Mouse (Mus musculus) CH12.LX (cell line): Measurements from ENCODE around the gene Nlrp6. TPM values are rescaled to one million over a fixed set of nuclear protein-coding genes. Genes with fewer than 3 reads are reported as not detected.
A peak's percentile ranks its signal among the peaks of the same experiment; 100 is the strongest.

Experiments
- DNase-seq: peaks from one replicate; pipeline ENCODE4 v3.0.0-alpha.2; 2013; ENCODE audit errors: extremely low read depth
- H3K27ac ChIP-seq: 2 replicates; pipeline ENCODE4 v1.5.1; 2012; ENCODE audit warnings: low read depth, mild to moderate bottlenecking, control low read depth, moderate library complexity; ENCODE audit not compliant: insufficient read depth
- H3K27me3 ChIP-seq: replicated peaks from 2 replicates; pipeline ENCODE3; 2012; ENCODE audit warnings: inconsistent platforms
- H3K36me3 ChIP-seq, 2 experiments: replicated peaks in 1 of 2; 2 replicates each; pipeline versions ENCODE3 to v1.6.1; 2012; ENCODE audit warnings: inconsistent platforms in 1 of 2, low read length in 1 of 2, mild to moderate bottlenecking in 1 of 2, mixed read lengths in 1 of 2, moderate library complexity in 1 of 2; ENCODE audit not compliant: control insufficient read depth in 1 of 2, insufficient read depth in 1 of 2
- H3K4me1 ChIP-seq, 2 experiments: 2 replicates each; pipeline ENCODE4 v1.6.1; 2012; ENCODE audit warnings: inconsistent platforms in 1 of 2, moderate library complexity in 1 of 2; ENCODE audit not compliant: insufficient read depth in 2 of 2, control insufficient read depth in 1 of 2
- H3K4me2 ChIP-seq: 2 replicates; pipeline ENCODE4 v1.6.1; 2012; ENCODE audit warnings: low read depth, mild to moderate bottlenecking, control low read depth; ENCODE audit not compliant: poor library complexity, insufficient read depth, severe bottlenecking
- H3K4me3 ChIP-seq, 3 experiments: fragments of 150-350 bp in 1 of 3; sonication (generic) in 1 of 3; replicated peaks in 1 of 3; 2 replicates each; pipeline versions ENCODE3 to v1.5.1; 2011 to 2012; ENCODE audit warnings: low read depth in 2 of 3, low read length in 2 of 3, mild to moderate bottlenecking in 2 of 3, moderate library complexity in 2 of 3, control low read depth in 1 of 3, improper control_type of control experiment in 1 of 3, inconsistent platforms in 1 of 3, mixed read lengths in 1 of 3; ENCODE audit not compliant: poor library complexity in 1 of 3
- H3K79me2 ChIP-seq: replicated peaks from 2 replicates; pipeline ENCODE4 v1.6.1; 2012; ENCODE audit warnings: mild to moderate bottlenecking, moderate library complexity; ENCODE audit not compliant: control insufficient read depth, poor library complexity, insufficient read depth, severe bottlenecking; ENCODE audit errors: extremely low read depth
- H3K9ac ChIP-seq: 2 replicates; pipeline ENCODE4 v1.6.1; 2012; ENCODE audit warnings: low read depth, mild to moderate bottlenecking, control low read depth, moderate library complexity; ENCODE audit not compliant: insufficient read depth
- H3K9me3 ChIP-seq: replicated peaks from 2 replicates; pipeline ENCODE3; 2012; ENCODE audit warnings: low read length, inconsistent platforms, mixed read lengths
- BHLHE40 ChIP-seq: IDR thresholded peaks from 2 replicates; pipeline ENCODE4 v1.6.1; 2011; ENCODE audit warnings: mild to moderate bottlenecking, low read depth, low read length, improper control_type of control experiment
- CHD1 ChIP-seq: IDR thresholded peaks from 2 replicates; pipeline ENCODE4 v1.6.1; 2012; ENCODE audit warnings: low read depth, low read length, improper control_type of control experiment, inconsistent platforms
- CHD2 ChIP-seq: IDR thresholded peaks from 2 replicates; pipeline ENCODE4 v1.6.1; 2011; ENCODE audit warnings: low read length, improper control_type of control experiment
- CTCF ChIP-seq, 2 experiments: IDR thresholded peaks in 1 of 2; conservative IDR thresholded peaks in 1 of 2; 2 replicates each; pipeline ENCODE4 v1.5.1; 2011 to 2012; ENCODE audit warnings: low read depth in 2 of 2, low read length in 2 of 2, improper control_type of control experiment in 1 of 2, inconsistent platforms in 1 of 2, mild to moderate bottlenecking in 1 of 2, moderate library complexity in 1 of 2
- IRF4 ChIP-seq: IDR thresholded peaks from 2 replicates; pipeline ENCODE4 v1.6.1; 2014; ENCODE audit warnings: low read depth, mild to moderate bottlenecking, inconsistent platforms, low read length, improper control_type of control experiment
- JUND ChIP-seq: conservative IDR thresholded peaks from 2 replicates; pipeline ENCODE4 v1.6.1; 2011; ENCODE audit warnings: low read depth, low read length, improper control_type of control experiment
- MAFK ChIP-seq: IDR thresholded peaks from 2 replicates; pipeline ENCODE4 v1.6.1; 2011; ENCODE audit warnings: low read length, improper control_type of control experiment; ENCODE audit not compliant: insufficient replicate concordance
- MAZ ChIP-seq: IDR thresholded peaks from 2 replicates; pipeline ENCODE4 v1.6.1; 2012; ENCODE audit warnings: low read depth, mild to moderate bottlenecking, inconsistent platforms, low read length, improper control_type of control experiment, moderate library complexity
- MXI1 ChIP-seq: IDR thresholded peaks from 2 replicates; pipeline ENCODE4 v1.6.1; 2011; ENCODE audit warnings: mild to moderate bottlenecking, low read depth, low read length, improper control_type of control experiment
- NELFE ChIP-seq: IDR thresholded peaks from 2 replicates; pipeline ENCODE4 v1.6.1; 2011; ENCODE audit warnings: low read depth, low read length, improper control_type of control experiment
- POLR2AphosphoS2 ChIP-seq: IDR thresholded peaks from 2 replicates; pipeline ENCODE4 v1.6.1; 2011; ENCODE audit warnings: low read depth, low read length, improper control_type of control experiment
- RAD21 ChIP-seq: IDR thresholded peaks from 2 replicates; pipeline ENCODE4 v1.6.1; 2011; ENCODE audit warnings: low read depth, mild to moderate bottlenecking, low read length, improper control_type of control experiment, moderate library complexity
- SIN3A ChIP-seq: IDR thresholded peaks from 2 replicates; pipeline ENCODE4 v1.6.1; 2012; ENCODE audit warnings: low read length, improper control_type of control experiment, inconsistent platforms
- SMC3 ChIP-seq: IDR thresholded peaks from 2 replicates; pipeline ENCODE4 v1.6.1; 2011; ENCODE audit warnings: low read depth, low read length, improper control_type of control experiment
- TCF12 ChIP-seq: IDR thresholded peaks from 2 replicates; pipeline ENCODE4 v1.6.1; 2014; ENCODE audit warnings: low read depth, mild to moderate bottlenecking, inconsistent platforms, low read length, improper control_type of control experiment
- UBTF ChIP-seq: IDR thresholded peaks from 2 replicates; pipeline ENCODE4 v1.6.1; 2012; ENCODE audit warnings: low read depth, mild to moderate bottlenecking, inconsistent platforms, low read length, improper control_type of control experiment, moderate library complexity
- USF1 ChIP-seq: IDR thresholded peaks from 2 replicates; pipeline ENCODE4 v1.6.1; 2014; ENCODE audit warnings: low read depth, mild to moderate bottlenecking, inconsistent platforms, low read length, improper control_type of control experiment
- USF2 ChIP-seq: conservative IDR thresholded peaks from 2 replicates; pipeline ENCODE4 v1.6.1; 2011; ENCODE audit warnings: low read depth, low read length, improper control_type of control experiment
- ZC3H11A ChIP-seq: IDR thresholded peaks from 2 replicates; pipeline ENCODE4 v1.6.1; 2012; ENCODE audit warnings: low read depth, mild to moderate bottlenecking, inconsistent platforms, low read length, improper control_type of control experiment
- ZKSCAN1 ChIP-seq: IDR thresholded peaks from 2 replicates; pipeline ENCODE4 v1.6.1; 2012; ENCODE audit warnings: low read depth, inconsistent platforms, low read length, improper control_type of control experiment, borderline replicate concordance
- ZMIZ1 ChIP-seq: IDR thresholded peaks from 2 replicates; pipeline ENCODE4 v1.6.1; 2012; ENCODE audit warnings: low read depth, mild to moderate bottlenecking, inconsistent platforms, low read length, improper control_type of control experiment
- ZNF384 ChIP-seq: IDR thresholded peaks from 2 replicates; pipeline ENCODE4 v1.6.1; 2012; ENCODE audit warnings: low read depth, low read length, improper control_type of control experiment, inconsistent platforms
- dilution Hi-C: fragments of 300-500 bp; cut with MboI; formaldehyde crosslinking; loops from 2 replicates; pipeline ENCODE4 v1.14.3; 2020; ENCODE audit warnings: low sequenced_read_pairs; ENCODE audit not compliant: extremely low pct_unique_long_range_greater_than_20kb, extremely low pct_ligation_motif_present
- in situ Hi-C: fragments of 300-500 bp; cut with MboI; formaldehyde crosslinking; loops from 3 replicates; pipeline ENCODE4 v1.14.3; 2019; ENCODE audit warnings: low sequenced_read_pairs, low pct_ligation_motif_present, low pct_unique_long_range_greater_than_20kb, mixed read lengths
- polyA plus RNA-seq: library from polyadenylated mRNA; unstranded; fragments of >175 nt; gene quantifications from 2 replicates; pipeline ENCODE4 v1.2.1, GENCODE M21; 2012; ENCODE audit warnings: low read depth; ENCODE audit not compliant: insufficient read length
- total RNA-seq, 2 experiments: library from RNA; depleted of rRNA; stranded (reverse); fragments of 300-350 nt in 1 of 2; fragments of >200 nt in 1 of 2; gene quantifications; 2 replicates each; pipeline ENCODE4 v1.2.3; 2012 to 2014

The Nlrp6 gene
- total and polyA plus RNA-seq, 3 experiments = 0.14 to 0.21 TPM; not detected in 1

- in situ Hi-C loops (no loop called here), dilution Hi-C loops (no loop called here)
- H3K9ac ChIP-seq = peak overlapping the region; percentile 1; the same call in 1 of the 2 replicates
- peak; percentile 43; the same call in 1 of the 2 replicates for TF ChIP-seq BHLHE40
- peak; percentile 61 for TF ChIP-seq ZC3H11A
- TF ChIP-seq USF2 = no peak
- peak; percentile 70; the same call in 1 of the 2 replicates for TF ChIP-seq MXI1
- no peak for TF ChIP-seq CHD1
- TF ChIP-seq SMC3 = peak; percentile 98
- TF ChIP-seq CTCF (conservative IDR thresholded peaks at IDR 0.05 in 1 of 2, IDR thresholded peaks at IDR 0.05 in 1 of 2; ENCODE audit: low read depth in 2 of 2, low read length in 2 of 2) = peak; percentile 67 to 97
- TF ChIP-seq RAD21 = peak; percentile 94
- H3K36me3 ChIP-seq = no peaks in the 10 kb centered on the region
- peak; percentile 86 for DNase-seq
- H3K4me3 ChIP-seq = peak overlapping the region; percentile 29 to 53 (median 34)
- no peaks in the 10 kb centered on the region for H3K9me3 ChIP-seq
- H3K4me2 ChIP-seq = peak overlapping the region; percentile 76
- H3K4me1 ChIP-seq = peaks cover 2 to 13% of the 10 kb centered on the region in 2 experiments; a peak in 3 of 4 replicates
- H3K79me2 ChIP-seq = no peaks in the 10 kb centered on the region
- H3K27me3 ChIP-seq = peaks cover 5% of the 10 kb centered on the region
- H3K27ac ChIP-seq = 0 out of 2 replicates have a peak overlapping the region, but pooled peaks have one; percentile 11
Observed at GRCm38 (mm10) chr7:140908634-140909107, 12.0 kb upstream of the Nlrp6 start.

DNA sequence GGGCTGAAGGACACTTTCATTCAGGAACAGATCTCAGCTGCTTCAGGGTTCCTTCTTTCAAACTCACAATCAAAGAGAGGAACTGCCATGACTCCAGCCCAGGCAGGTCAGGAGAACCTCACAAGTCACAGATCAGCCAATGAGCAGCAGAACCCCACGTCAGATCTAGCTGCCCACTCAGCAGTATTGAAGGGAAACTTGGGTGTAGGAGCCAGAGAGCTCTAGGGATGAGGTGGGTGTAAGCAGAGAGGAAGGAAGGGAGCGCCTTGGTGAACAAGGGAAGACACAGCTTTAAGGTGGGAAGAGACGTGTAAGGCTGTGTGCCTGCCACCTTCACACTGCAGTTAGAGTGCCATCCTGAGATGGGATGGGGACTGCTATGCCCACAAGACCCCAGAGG is 8.4 kb upstream of the Nlrp6 start:
- H3K9ac ChIP-seq = no peak overlapping the region
- TF ChIP-seq NELFE = no peak
- no peak for TF ChIP-seq MAZ
- no peak for TF ChIP-seq SIN3A
- TF ChIP-seq, all 38 proteins: peak for 0
- Histone ChIP-seq H3K4me3 (no peak overlapping the region), H3K36me3 (no peaks in the 10 kb centered on the region), H3K27me3 (no peaks in the 10 kb centered on the region), H3K4me2 (no peak overlapping the region), H3K4me1 (peaks cover 7 to 30% of the 10 kb centered on the region in 2 experiments), H3K9me3 (no peaks in the 10 kb centered on the region), H3K79me2 (no peaks in the 10 kb centered on the region), H3K27ac (no peak overlapping the region)
- in situ Hi-C loops (loop anchor here (5.0 kb wide), 1 partner anchor 35 kb away; no protein-coding TSS in a partner anchor), dilution Hi-C loops (no loop called here)
- DNase-seq = no peak

GRCm38 (mm10) chr7:140912846-140913482 is 7.7 kb upstream of the Nlrp6 start:
- H3K4me3 ChIP-seq = no peak overlapping the region
- dilution Hi-C loops = no loop called here
- H3K79me2 ChIP-seq = no peaks in the 10 kb centered on the region
- H3K9ac ChIP-seq = no peak overlapping the region
- H3K9me3 ChIP-seq = no peaks in the 10 kb centered on the region
- H3K27me3 ChIP-seq = no peaks in the 10 kb centered on the region
- no peaks in the 10 kb centered on the region for H3K36me3 ChIP-seq
- no peak overlapping the region for H3K27ac ChIP-seq
- no peak for DNase-seq
- H3K4me2 ChIP-seq = no peak overlapping the region
- peaks cover 9 to 37% of the 10 kb centered on the region in 2 experiments for H3K4me1 ChIP-seq
- TF ChIP-seq MAFK (no peak), ZKSCAN1 (no peak), JUND (no peak), USF2 (no peak), ZC3H11A (no peak), USF1 (no peak), UBTF (no peak), BHLHE40 (no peak), ZMIZ1 (no peak), ZNF384 (no peak), POLR2AphosphoS2 (no peak), TCF12 (no peak), SMC3 (no peak), IRF4 (no peak), CHD2 (no peak)
- in situ Hi-C loops = loop anchor here (5.0 kb wide), 1 partner anchor 34 kb away; no protein-coding TSS in a partner anchor
